Mouse (Mus musculus) brain, embryonic 14.5 days (tissue): ENCODE measurements around the gene Ssr1. TPM values are rescaled to one million over a fixed set of nuclear protein-coding genes. Genes with fewer than 3 reads are reported as not detected.

Experiments used
- DNase-seq: peaks from one replicate; pipeline ENCODE4 v3.0.0-alpha.2; 2011; ENCODE audit warnings: low read depth
- CTCF ChIP-seq: fragments of 200-500 bp; IDR thresholded peaks from 2 replicates; pipeline ENCODE4 v1.5.1; 2012; ENCODE audit warnings: inconsistent platforms, mild to moderate bottlenecking, moderate library complexity, borderline replicate concordance; ENCODE audit not compliant: insufficient read depth, insufficient read length; ENCODE audit errors: extremely low read depth
- POLR2A ChIP-seq: fragments of 200-500 bp; IDR thresholded peaks from 2 replicates; pipeline ENCODE4 v1.6.1; 2012; ENCODE audit warnings: mild to moderate bottlenecking, inconsistent platforms, borderline replicate concordance; ENCODE audit not compliant: poor library complexity, insufficient read depth, insufficient read length, severe bottlenecking; ENCODE audit errors: extremely low read depth
- polyA plus RNA-seq: library from polyadenylated mRNA; depleted of rRNA; stranded (reverse); fragments of >200 nt; gene quantifications from 2 replicates; pipeline ENCODE4 v1.2.3, GENCODE M21; 2012

The Ssr1 gene
- polyA plus RNA-seq, 1 experiment, result 23.9 TPM

DNA sequence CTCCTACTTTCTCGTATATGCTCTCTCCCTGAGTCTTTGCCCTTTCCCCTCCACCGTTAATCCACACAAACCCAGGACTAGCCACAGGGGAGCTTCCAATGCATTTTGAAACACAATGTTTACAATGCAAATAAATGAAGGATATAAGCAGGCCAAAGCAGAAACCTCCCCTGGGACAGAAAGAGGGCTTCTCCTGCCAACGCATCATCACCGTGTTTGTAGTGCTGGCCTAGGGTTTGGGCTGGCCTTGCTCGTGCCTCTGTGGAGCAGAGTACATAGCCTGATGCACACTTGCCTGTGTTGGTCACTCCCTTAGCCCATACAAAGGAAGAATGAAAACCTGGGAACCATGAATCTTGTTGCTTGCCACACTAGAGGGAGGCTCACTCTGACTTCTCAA lies 53.4 kb downstream of the Ssr1 start:
- TF ChIP-seq POLR2A, result no peak
- TF ChIP-seq CTCF, result no peak
- no peak for DNase-seq

DNA sequence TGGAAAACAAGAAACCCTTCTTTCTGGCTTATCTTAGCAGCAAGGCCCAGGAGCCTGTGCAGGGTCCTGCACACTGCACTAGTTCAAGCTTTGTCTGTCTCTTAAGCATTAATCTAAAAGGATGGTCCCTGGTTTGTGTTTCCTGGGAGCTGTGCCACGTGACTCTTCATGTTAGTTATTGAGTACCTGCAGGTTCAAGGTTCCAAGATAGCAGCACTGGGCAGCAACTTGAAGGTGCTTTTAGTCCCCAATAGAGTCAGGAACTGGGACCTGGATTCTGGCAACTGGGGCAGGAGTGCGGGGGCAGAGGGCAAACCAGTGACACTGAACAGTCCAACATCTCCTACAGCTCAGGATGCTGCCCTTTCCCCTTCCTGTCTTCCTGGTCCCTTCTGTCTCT lies 53.9 kb downstream of the Ssr1 start:
- DNase-seq, result no peak
- TF ChIP-seq POLR2A, result no peak
- no peak for TF ChIP-seq CTCF

DNA sequence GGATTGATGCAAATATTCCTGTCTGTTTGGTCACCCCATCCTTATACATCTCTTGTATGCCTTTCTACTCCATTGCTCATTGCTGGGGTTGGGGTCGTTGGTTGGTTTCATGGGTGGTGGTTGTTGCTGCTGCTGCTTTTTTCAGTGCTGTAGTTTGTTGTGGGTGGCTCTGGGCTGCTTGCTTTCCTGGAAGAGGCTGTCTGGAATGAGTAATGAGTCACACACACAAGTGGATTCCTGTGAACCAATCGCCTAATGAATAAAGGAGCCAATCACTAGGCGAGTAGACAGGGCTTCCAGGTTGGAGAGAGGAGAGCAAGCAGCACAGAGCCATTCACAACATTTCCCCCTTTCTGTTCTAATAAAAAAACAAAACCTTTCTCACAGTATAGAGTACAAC lies 57.7 kb downstream of the Ssr1 start:
- TF ChIP-seq POLR2A (no peak), CTCF (no peak)
- DNase-seq, result no peak

DNA sequence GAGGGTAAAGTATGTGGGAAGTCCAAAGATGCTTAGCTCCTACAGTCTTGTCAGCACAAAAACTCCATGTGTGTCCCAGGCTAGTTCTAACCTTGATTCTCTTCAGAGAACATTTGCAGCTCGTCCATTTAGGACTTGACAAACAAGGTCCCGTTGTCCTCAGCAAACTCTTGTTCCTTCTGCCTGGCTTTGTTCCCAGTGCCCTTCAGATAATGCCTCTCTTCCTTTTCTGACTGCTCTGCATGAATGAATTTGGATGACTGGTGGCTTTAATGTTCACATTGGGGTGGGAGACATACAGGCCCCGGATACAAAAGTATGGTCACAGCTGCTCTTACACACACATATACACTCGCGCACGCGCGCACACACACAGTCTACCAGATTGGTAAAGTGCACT lies 59.1 kb downstream of the Ssr1 start:
- peak; percentile 51 for DNase-seq

DNA sequence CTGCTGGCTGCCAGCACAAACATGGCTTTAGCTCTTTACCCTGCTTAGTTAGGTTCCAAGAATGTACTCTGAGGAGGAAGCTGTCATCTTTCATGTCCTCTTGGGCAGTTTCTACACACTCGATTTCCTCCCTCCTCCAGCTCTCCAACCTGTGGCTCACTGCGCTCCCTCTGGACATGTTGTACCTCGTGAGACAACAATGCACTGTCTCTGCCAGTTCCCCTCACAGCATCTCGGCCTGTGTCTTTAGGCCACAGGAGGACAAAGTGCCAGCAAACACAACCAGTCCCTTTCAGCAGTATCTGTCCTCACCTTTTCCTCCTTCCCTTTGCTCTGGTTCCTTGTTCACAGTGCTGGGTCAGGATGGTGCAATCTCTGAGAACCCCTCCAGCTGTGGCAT lies 59.9 kb downstream of the Ssr1 start:
- no peak for DNase-seq
- TF ChIP-seq CTCF (no peak), POLR2A (no peak)

More for the DNA sequence above, 59.1 kb downstream of the Ssr1 start:
- TF ChIP-seq POLR2A (no peak), CTCF (no peak)

DNA sequence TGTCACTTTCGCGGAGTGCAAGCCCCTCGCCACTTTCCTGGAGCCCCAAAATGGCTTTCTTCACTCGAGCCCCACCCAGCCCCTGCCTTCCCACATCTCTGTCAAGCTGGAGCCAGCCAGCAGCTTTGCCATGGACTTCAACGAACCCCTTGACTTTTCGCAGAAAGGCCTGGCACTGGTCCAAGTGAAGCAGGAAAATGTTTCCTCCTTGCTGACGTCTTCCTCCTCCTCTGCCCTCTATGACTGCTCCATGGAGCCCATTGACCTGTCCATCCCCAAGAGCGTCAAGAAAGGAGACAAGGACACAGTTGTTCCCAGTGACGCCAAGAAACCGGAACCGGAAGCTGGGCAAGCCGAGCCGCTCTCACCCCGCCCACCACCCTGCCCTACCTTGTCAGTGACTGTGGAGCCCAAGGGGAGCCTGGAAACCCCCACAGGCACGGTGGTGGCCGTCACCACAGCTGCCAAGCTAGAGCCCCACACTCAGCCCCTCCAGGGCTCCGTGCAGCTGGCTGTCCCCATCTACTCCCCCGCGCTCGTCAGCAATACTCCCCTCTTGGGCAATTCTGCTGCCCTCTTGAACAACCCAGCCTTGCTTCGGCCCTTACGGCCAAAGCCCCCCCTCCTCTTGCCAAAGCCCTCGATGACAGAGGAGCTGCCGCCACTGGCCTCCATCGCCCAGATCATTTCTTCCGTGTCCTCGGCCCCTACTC lies 62.7 kb downstream of the Ssr1 start:
- TF ChIP-seq POLR2A (no peak), CTCF (no peak)

DNA sequence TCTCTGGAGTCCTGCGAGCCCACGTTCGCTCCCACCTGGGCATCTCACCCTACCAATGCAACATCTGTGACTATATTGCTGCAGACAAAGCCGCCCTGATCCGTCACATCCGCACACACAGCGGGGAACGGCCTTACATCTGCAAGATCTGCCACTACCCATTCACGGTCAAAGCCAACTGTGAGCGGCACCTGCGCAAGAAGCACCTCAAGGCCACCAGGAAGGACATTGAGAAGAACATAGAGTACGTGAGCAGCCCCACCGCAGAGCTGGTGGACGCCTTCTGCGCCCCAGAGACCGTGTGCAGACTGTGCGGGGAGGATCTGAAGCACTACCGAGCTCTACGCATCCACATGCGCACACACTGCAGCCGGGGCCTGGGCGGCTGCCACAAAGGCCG lies 63.4 kb downstream of the Ssr1 start:
- TF ChIP-seq CTCF (no peak), POLR2A (no peak)
- DNase-seq, result no peak

More for the DNA sequence above, 62.7 kb downstream of the Ssr1 start:
- no peak for DNase-seq

DNA sequence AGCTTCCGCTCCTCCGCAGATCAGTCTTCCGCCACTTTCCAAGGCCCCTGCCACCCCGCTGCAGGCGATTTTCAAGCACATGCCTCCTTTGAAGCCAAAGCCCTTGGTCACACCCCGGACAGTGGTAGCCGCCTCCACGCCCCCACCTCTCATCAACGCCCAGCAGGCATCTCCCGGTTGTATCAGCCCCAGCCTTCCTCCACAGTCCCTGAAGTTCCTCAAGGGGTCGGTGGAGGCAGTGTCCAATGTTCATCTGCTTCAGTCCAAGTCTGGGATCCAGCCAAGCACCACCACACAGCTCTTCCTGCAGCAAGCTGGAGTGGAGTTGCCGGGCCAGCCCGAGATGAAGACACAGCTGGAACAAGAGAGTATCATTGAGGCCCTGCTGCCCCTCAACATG lies 63.9 kb downstream of the Ssr1 start:
- no peak for DNase-seq
- no peak for TF ChIP-seq POLR2A
- no peak for TF ChIP-seq CTCF

DNA sequence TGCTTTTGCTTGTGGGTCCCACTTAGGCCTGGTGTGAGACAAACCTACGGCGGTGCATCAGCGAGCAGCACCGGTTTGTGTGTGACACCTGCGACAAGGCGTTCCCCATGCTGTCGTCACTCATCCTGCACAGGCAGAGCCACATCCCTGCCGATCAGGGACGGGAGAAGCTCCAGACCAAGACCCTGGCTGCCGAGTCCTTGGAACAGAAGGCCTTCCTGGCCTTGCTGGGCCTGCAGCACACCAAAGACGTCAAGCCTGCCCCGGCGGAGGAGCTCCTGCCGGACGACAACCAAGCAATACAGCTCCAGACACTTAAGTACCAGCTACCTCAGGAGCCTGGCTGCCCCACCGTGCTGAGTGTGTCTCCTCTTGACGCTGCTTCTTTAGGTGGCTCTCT lies 64.5 kb downstream of the Ssr1 start:
- no peak for DNase-seq
- TF ChIP-seq CTCF, result no peak
- TF ChIP-seq POLR2A, result no peak

DNA sequence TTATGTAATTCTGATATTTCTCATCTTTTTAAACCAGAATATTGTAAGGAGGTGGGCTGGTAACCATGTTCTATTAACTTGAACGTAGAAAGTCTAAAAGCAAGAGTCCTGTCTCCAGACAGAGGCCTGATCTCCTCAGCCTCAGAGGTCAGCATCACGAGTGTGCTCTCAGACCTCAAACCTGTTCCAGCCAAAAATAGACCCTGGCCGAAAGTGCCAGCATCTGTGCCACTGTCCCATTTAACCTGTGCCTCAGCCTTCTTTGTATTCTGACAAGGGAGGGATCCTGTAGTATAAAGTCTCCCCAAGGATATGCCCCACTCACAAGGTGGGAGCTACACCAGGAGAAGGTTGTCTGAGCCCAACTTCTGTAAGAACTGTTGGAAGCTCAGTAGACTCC lies 67.6 kb downstream of the Ssr1 start:
- DNase-seq, result no peak
- TF ChIP-seq CTCF (no peak), POLR2A (no peak)

DNA sequence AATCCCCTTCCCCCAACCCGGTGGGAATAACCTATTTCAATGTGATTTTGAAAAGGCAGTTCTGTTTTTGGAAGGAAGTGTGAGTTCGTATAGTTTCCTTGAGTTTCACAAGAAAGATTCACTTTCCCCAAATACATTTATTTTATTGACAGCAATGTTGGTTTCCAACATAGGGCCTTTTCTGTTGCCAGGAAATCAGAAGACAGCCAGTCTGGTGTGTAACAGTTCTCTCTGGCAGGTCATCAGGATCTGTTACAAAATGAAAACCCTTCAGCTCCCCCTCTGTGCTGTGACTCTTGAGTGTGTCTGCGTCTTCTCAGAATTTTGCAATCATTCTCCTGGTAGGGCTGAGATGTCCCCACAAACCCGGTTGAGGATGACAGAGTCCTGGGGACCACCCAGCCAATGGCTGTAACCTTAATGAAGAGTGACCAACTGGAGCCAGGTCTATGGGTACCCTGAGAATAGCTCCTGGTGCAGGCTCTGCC lies 69.5 kb downstream of the Ssr1 start:
- DNase-seq, result no peak
- TF ChIP-seq CTCF (no peak), POLR2A (no peak)
